Mouse (Mus musculus) spleen, embryonic (tissue): ENCODE measurements around the gene Kcnh8.

Experiments
- CTCF ChIA-PET: fragments of 350-600 bp; sonication (Branson Sonifier 250); formaldehyde crosslinking; loops from one replicate; lab custom pipeline; 2022; lab: Charles Lee

Kcnh8 gene

DNA sequence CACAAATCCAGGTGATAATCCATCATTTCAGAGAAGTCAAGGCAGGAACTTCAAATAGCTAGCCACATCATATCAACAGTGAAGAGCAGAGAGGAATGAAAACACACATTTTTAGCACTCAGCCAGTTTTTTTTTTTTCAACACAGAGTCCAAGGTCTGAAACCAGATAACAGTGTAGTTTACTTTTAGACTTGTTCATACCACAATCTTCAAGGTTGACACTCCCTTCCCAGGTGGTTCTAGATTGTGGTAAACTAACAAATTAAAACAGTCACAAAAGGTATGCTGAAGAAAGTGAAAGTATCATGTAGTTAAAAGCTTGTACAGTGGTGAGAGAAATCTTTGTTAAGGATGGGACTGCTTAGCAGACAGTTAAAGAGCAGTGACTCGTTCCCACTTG lies 216.5 kb downstream of the Kcnh8 start:
- CTCF ChIA-PET = no interaction called here

DNA sequence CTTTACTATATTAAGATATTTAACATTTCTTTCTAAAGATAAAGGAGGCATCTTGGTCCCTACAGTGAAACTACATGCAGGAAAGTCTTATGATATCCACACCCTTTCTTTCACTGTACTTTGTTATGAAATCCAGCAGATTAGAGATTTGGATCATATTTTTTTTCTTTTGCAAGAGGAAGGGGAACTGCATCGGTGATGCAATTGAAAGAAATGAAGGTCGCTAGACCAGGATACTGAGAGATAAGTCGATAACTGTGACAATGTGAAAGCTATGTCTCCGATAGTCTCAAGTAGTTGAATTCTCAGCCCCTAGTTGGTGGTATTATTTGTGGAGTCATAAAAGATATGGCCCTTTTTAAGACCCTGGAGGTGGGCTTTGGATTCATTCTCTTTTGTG lies 227.2 kb downstream of the Kcnh8 start:
- CTCF ChIA-PET = no interaction called here

- CTCF ChIA-PET = no interaction called here
Measured at GRCm38 (mm10) chr17:52873195-52873594, 270.7 kb downstream of the Kcnh8 start.

GRCm38 (mm10) chr17:52878964-52879363 lies 276.5 kb downstream of the Kcnh8 start:
- CTCF ChIA-PET = no interaction called here

GRCm38 (mm10) chr17:52880051-52880450 lies 277.5 kb downstream of the Kcnh8 start:
- CTCF ChIA-PET = no interaction called here

GRCm38 (mm10) chr17:52885210-52885609 lies 282.7 kb downstream of the Kcnh8 start:
- CTCF ChIA-PET = no interaction called here

DNA sequence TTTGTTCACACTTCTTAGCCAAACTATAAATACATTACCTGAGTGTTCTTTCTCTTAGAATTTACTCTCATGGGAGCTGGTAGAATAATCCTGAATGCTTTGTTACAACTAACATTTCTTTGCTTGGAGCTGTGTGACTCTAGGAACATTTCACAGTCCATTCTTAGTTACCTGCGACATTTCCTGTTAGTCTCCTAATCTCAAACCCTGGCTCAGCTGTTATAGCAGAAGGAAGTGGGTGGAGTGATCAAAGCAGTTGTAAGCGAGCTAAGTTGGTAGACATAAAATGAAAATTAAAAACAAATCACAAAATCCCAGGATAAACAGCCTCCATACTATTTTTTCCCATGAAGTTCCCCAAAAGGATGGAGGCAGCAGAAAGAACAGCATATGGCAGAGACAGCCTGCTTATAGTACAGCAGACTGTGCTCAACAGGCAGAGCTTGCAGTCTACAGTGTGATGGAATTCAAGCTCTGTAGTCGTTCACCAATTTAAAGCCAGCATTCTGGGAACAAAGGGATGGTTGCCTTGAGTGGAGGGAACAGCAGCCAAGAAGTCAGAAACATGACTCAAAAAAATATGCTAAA lies 318.1 kb downstream of the Kcnh8 start:
- CTCF ChIA-PET = no interaction called here

- CTCF ChIA-PET = no interaction called here
Measured at GRCm38 (mm10) chr17:52943966-52944365, 341.5 kb downstream of the Kcnh8 start.

GRCm38 (mm10) chr17:52972735-52973134 lies 370.2 kb downstream of the Kcnh8 start:
- CTCF ChIA-PET = no interaction called here

DNA sequence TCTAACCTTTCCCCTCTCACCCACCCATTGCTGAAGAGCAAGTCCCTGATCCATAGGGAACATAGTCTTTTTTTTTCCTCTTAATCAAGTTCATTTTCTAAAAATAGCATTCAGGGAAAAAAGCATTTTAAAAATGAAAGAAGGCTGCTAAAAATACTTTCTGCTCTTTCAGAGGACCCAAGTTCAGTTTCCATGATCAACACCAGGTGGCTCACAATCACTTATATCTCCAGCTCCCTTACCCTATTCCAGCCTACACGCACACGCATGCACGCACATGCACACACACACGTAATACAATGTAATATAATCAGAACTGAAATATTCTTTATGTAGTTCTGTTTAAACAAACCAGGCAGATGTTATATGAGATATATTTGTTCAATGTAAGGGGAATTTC lies 378.4 kb downstream of the Kcnh8 start:
- CTCF ChIA-PET = no interaction called here
